Mouse (Mus musculus): ENCODE measurements around the gene Rbpj. TPM values are rescaled to one million over a fixed set of nuclear protein-coding genes. Genes with fewer than 3 reads are reported as not detected.
"Not testable (repeated sequence)": the region's sequence is repeated elsewhere in the genome, so short reads cannot be mapped to it uniquely, and the experiment has no call there.

Gene Rbpj
- total and polyA plus RNA-seq, 2 experiments, result 4.2 to 9.6 TPM

GRCm38 (mm10) chr5:53668021-53668420 is 202.1 kb downstream of the Rbpj start:
- Histone ChIP-seq H3K9ac (ENCODE audit: low read depth, low read length) (no peak overlapping the region), H3K36me3 (ENCODE audit: control insufficient read depth, insufficient read depth, low read length) (no peaks in the 10 kb centered on the region), H3K27me3 (ENCODE audit: control insufficient read depth, insufficient read depth, low read length) (no peaks in the 10 kb centered on the region), H3K4me1 (ENCODE audit: control insufficient read depth, insufficient read depth, low read length) (no peaks in the 10 kb centered on the region), H3K27ac (replicated peaks; ENCODE audit: insufficient read depth, low read depth, low read length) (no peak overlapping the region), H3K4me3 (ENCODE audit: insufficient read depth, low read depth, low read length) (no peak overlapping the region), H3K79me2 (ENCODE audit: control insufficient read depth, insufficient read depth, low read length) (no peaks in the 10 kb centered on the region)
- no peak for TF ChIP-seq POLR2A (IDR thresholded peaks at IDR 0.05; ENCODE audit: extremely low read depth, insufficient read depth, low read length)
- TF ChIP-seq CTCF (IDR thresholded peaks at IDR 0.05; ENCODE audit: low read depth, low read length), result no peak
- 85% methylated on average over 5 of the region's 5 CpGs for WGBS
- no peak for DNase-seq (ENCODE audit: extremely low read depth, low read depth, low spot score)

GRCm38 (mm10) chr5:53670321-53670938 is 204.5 kb downstream of the Rbpj start:
- no peaks in the 10 kb centered on the region for H3K4me1 ChIP-seq (ENCODE audit: control insufficient read depth, insufficient read depth, low read length)
- no peak overlapping the region for H3K9ac ChIP-seq (ENCODE audit: low read depth, low read length)
- no peaks in the 10 kb centered on the region for H3K27me3 ChIP-seq (ENCODE audit: control insufficient read depth, insufficient read depth, low read length)
- no peaks in the 10 kb centered on the region for H3K36me3 ChIP-seq (ENCODE audit: control insufficient read depth, insufficient read depth, low read length)
- TF ChIP-seq POLR2A (IDR thresholded peaks at IDR 0.05; ENCODE audit: extremely low read depth, insufficient read depth, low read length), result no peak
- no peak for TF ChIP-seq CTCF (IDR thresholded peaks at IDR 0.05; ENCODE audit: low read depth, low read length)
- H3K79me2 ChIP-seq (ENCODE audit: control insufficient read depth, insufficient read depth, low read length), result no peaks in the 10 kb centered on the region
- H3K27ac ChIP-seq (replicated peaks; ENCODE audit: insufficient read depth, low read depth, low read length), result no peak overlapping the region
- H3K4me3 ChIP-seq (ENCODE audit: insufficient read depth, low read depth, low read length), result no peak overlapping the region
- DNase-seq (ENCODE audit: extremely low read depth, low read depth, low spot score), result no peak
- WGBS, result 66% methylated on average over 10 of the region's 10 CpGs

GRCm38 (mm10) chr5:53671507-53671906 is 205.6 kb downstream of the Rbpj start:
- Histone ChIP-seq H3K79me2 (ENCODE audit: control insufficient read depth, insufficient read depth, low read length) (no peaks in the 10 kb centered on the region), H3K9ac (ENCODE audit: low read depth, low read length) (no peak overlapping the region), H3K27me3 (ENCODE audit: control insufficient read depth, insufficient read depth, low read length) (no peaks in the 10 kb centered on the region), H3K4me1 (ENCODE audit: control insufficient read depth, insufficient read depth, low read length) (no peaks in the 10 kb centered on the region; the same call in 1 of the 2 replicates), H3K4me3 (ENCODE audit: insufficient read depth, low read depth, low read length) (no peak overlapping the region), H3K27ac (replicated peaks; ENCODE audit: insufficient read depth, low read depth, low read length) (no peak overlapping the region), H3K36me3 (ENCODE audit: control insufficient read depth, insufficient read depth, low read length) (no peaks in the 10 kb centered on the region)
- 69% methylated on average over 4 of the region's 4 CpGs for WGBS
- DNase-seq (ENCODE audit: extremely low read depth, low read depth, low spot score), result no peak
- no peak for TF ChIP-seq POLR2A (IDR thresholded peaks at IDR 0.05; ENCODE audit: extremely low read depth, insufficient read depth, low read length)
- TF ChIP-seq CTCF (IDR thresholded peaks at IDR 0.05; ENCODE audit: low read depth, low read length), result no peak

- TF ChIP-seq POLR2A (IDR thresholded peaks at IDR 0.05; ENCODE audit: extremely low read depth, insufficient read depth, low read length) (no peak), CTCF (IDR thresholded peaks at IDR 0.05; ENCODE audit: low read depth, low read length) (peak; percentile 84)
- 25% methylated on average over 5 of the region's 5 CpGs for WGBS
- H3K9ac ChIP-seq (ENCODE audit: low read depth, low read length), result no peak overlapping the region
- H3K27ac ChIP-seq (replicated peaks; ENCODE audit: insufficient read depth, low read depth, low read length), result no peak overlapping the region
- H3K79me2 ChIP-seq (ENCODE audit: control insufficient read depth, insufficient read depth, low read length), result no peaks in the 10 kb centered on the region
- H3K27me3 ChIP-seq (ENCODE audit: control insufficient read depth, insufficient read depth, low read length), result no peaks in the 10 kb centered on the region
- H3K4me3 ChIP-seq (ENCODE audit: insufficient read depth, low read depth, low read length), result no peak overlapping the region
- no peaks in the 10 kb centered on the region; the same call in 1 of the 2 replicates for H3K4me1 ChIP-seq (ENCODE audit: control insufficient read depth, insufficient read depth, low read length)
- no peaks in the 10 kb centered on the region for H3K36me3 ChIP-seq (ENCODE audit: control insufficient read depth, insufficient read depth, low read length)
- peak; percentile 30 for DNase-seq (ENCODE audit: extremely low read depth, low read depth, low spot score)
Observed at GRCm38 (mm10) chr5:53672352-53672751, 206.4 kb downstream of the Rbpj start.

GRCm38 (mm10) chr5:53673493-53674150 is 207.7 kb downstream of the Rbpj start:
- 82% methylated on average over 6 of the region's 6 CpGs for WGBS
- H3K27me3 ChIP-seq (ENCODE audit: control insufficient read depth, insufficient read depth, low read length), result not testable (repeated sequence)

GRCm38 (mm10) chr5:53676671-53677070 is 210.7 kb downstream of the Rbpj start:
- Histone ChIP-seq H3K9ac (ENCODE audit: low read depth, low read length) (no peak overlapping the region), H3K79me2 (ENCODE audit: control insufficient read depth, insufficient read depth, low read length) (no peaks in the 10 kb centered on the region), H3K27me3 (ENCODE audit: control insufficient read depth, insufficient read depth, low read length) (no peaks in the 10 kb centered on the region; the same call in 1 of the 2 replicates), H3K27ac (replicated peaks; ENCODE audit: insufficient read depth, low read depth, low read length) (no peak overlapping the region), H3K4me3 (ENCODE audit: insufficient read depth, low read depth, low read length) (no peak overlapping the region), H3K4me1 (ENCODE audit: control insufficient read depth, insufficient read depth, low read length) (no peaks in the 10 kb centered on the region; the same call in 1 of the 2 replicates), H3K36me3 (ENCODE audit: control insufficient read depth, insufficient read depth, low read length) (no peaks in the 10 kb centered on the region)
- TF ChIP-seq POLR2A (IDR thresholded peaks at IDR 0.05; ENCODE audit: extremely low read depth, insufficient read depth, low read length) (no peak), CTCF (IDR thresholded peaks at IDR 0.05; ENCODE audit: low read depth, low read length) (no peak)
- whole genome bisulfite sequencing, result 18% methylated on average over 8 of the region's 8 CpGs
- DNase-seq (ENCODE audit: extremely low read depth, low read depth, low spot score), result peak; percentile 9

More at GRCm38 (mm10) chr5:53673493-53674150, 207.7 kb downstream of the Rbpj start:
- H3K4me3 ChIP-seq (ENCODE audit: insufficient read depth, low read depth, low read length); DNase-seq (ENCODE audit: extremely low read depth, low read depth, low spot score); H3K4me1 ChIP-seq (ENCODE audit: control insufficient read depth, insufficient read depth, low read length); H3K79me2 ChIP-seq (ENCODE audit: control insufficient read depth, insufficient read depth, low read length); H3K36me3 ChIP-seq (ENCODE audit: control insufficient read depth, insufficient read depth, low read length); H3K27ac ChIP-seq (replicated peaks; ENCODE audit: insufficient read depth, low read depth, low read length); H3K9ac ChIP-seq (ENCODE audit: low read depth, low read length): not testable (repeated sequence)

Data from liver, adult 2 months (tissue).